18 mouse cellular contexts compared by ENCODE assay signal in genomic region chr7:131713076-131713475, GRCm38 (mm10).
"Had no signal": no experiment of that assay in that cellular context is flagged by ENCODE, and none has a peak within 500 bp of the region (broad histone marks: within the 10 kb centered on the region; RNA-seq: fewer than 3 reads in every experiment).

No protein-coding gene starts in this region.

- H3K4me2 ChIP-seq: liver, embryonic 15.5 days; lung, embryonic 15.5 days; midbrain, embryonic 11.5 days; midbrain, embryonic 13.5 days; neural tube, embryonic 12.5 days; stomach, embryonic 15.5 days had no signal

- H3K27me3 ChIP-seq: liver, embryonic 15.5 days; lung, embryonic 15.5 days; megakaryocyte, embryonic 14.5 days; stomach, embryonic 15.5 days had no signal

- H3K4me3 ChIP-seq: liver, embryonic 15.5 days; lung, embryonic 15.5 days; megakaryocyte, embryonic 14.5 days; midbrain, embryonic 13.5 days; neural tube, embryonic 12.5 days; stomach, embryonic 15.5 days had no signal

- H3K9ac ChIP-seq: liver, embryonic 15.5 days; liver, postnatal 0 days; lung, embryonic 15.5 days; midbrain, embryonic 13.5 days; neural tube, embryonic 12.5 days; stomach, embryonic 15.5 days had no signal

- H3K9me3 ChIP-seq: liver, embryonic 15.5 days; lung, embryonic 15.5 days; megakaryocyte, embryonic 14.5 days; midbrain, embryonic 13.5 days; neural tube, embryonic 12.5 days; stomach, embryonic 15.5 days had no signal

- DNase-seq: liver, postnatal 0 days; lung, adult 2 months; lung, postnatal 14 days; lung, postnatal 36 days; right cerebral cortex, postnatal 14 days; thymus, postnatal 14 days; thymus, postnatal 36 days had no signal

- H3K36me3 ChIP-seq: liver, embryonic 15.5 days; lung, embryonic 15.5 days; midbrain, embryonic 13.5 days; neural tube, embryonic 12.5 days; stomach, embryonic 15.5 days had no signal

- H3K27ac ChIP-seq: liver, embryonic 15.5 days; lung, embryonic 15.5 days; macrophage; midbrain, embryonic 13.5 days; neural tube, embryonic 12.5 days; stomach, embryonic 15.5 days; stomach, postnatal 0 days had no signal

- H3K4me1 ChIP-seq: liver, embryonic 15.5 days; lung, embryonic 15.5 days; megakaryocyte, embryonic 14.5 days; midbrain, embryonic 13.5 days; neural tube, embryonic 12.5 days; stomach, embryonic 15.5 days had no signal

- ATAC-seq: liver, postnatal 0 days; lung, postnatal 0 days; midbrain, embryonic 13.5 days; midbrain, embryonic 16.5 days had no signal
